Mouse (Mus musculus) skeletal muscle tissue, adult 2 months (tissue): ENCODE measurements around the gene Map4k2.

Experiments
- DNase-seq: peaks from one replicate; pipeline ENCODE4 v3.0.0-alpha.2; 2012; ENCODE audit warnings: low read depth, low spot score

The Map4k2 gene

GRCm38 (mm10) chr19:6315573-6315972 is 25.4 kb upstream of the Map4k2 start:
- no peak for DNase-seq

GRCm38 (mm10) chr19:6318145-6318544 is 22.8 kb upstream of the Map4k2 start:
- no peak for DNase-seq

- DNase-seq = no peak
Measured at GRCm38 (mm10) chr19:6321358-6321757, 19.6 kb upstream of the Map4k2 start.

- no peak for DNase-seq
Measured at GRCm38 (mm10) chr19:6321786-6322621, 18.9 kb upstream of the Map4k2 start.

GRCm38 (mm10) chr19:6324751-6325150 is 16.2 kb upstream of the Map4k2 start:
- no peak for DNase-seq

- DNase-seq = no peak
Measured at GRCm38 (mm10) chr19:6331178-6331577, 9.8 kb upstream of the Map4k2 start.

- peak; percentile 65 for DNase-seq
Measured at GRCm38 (mm10) chr19:6331719-6332516, 9.0 kb upstream of the Map4k2 start.

GRCm38 (mm10) chr19:6333761-6334595 is 7.0 kb upstream of the Map4k2 start:
- DNase-seq = no peak

- DNase-seq = peak; percentile 97
Measured at GRCm38 (mm10) chr19:6334673-6335457, 6.1 kb upstream of the Map4k2 start, which contains the start of gene Men1. Men1 (plus strand) TSS chr19:6334979.

- no peak for DNase-seq
Measured at GRCm38 (mm10) chr19:6335458-6335827, 5.5 kb upstream of the Map4k2 start.

- no peak for DNase-seq
Measured at GRCm38 (mm10) chr19:6336920-6337319, 4.0 kb upstream of the Map4k2 start.

GRCm38 (mm10) chr19:6338171-6338570 is 2.8 kb upstream of the Map4k2 start:
- no peak for DNase-seq

GRCm38 (mm10) chr19:6338716-6339115 is 2.2 kb upstream of the Map4k2 start:
- no peak for DNase-seq

- no peak for DNase-seq
Measured at GRCm38 (mm10) chr19:6339191-6339590, 1.7 kb upstream of the Map4k2 start.

GRCm38 (mm10) chr19:6339890-6340504 is 938 bp upstream of the Map4k2 start:
- DNase-seq = no peak

GRCm38 (mm10) chr19:6341453-6342077 is 630 bp downstream of the Map4k2 start:
- DNase-seq = no peak

GRCm38 (mm10) chr19:6342276-6342933 is 1.5 kb downstream of the Map4k2 start:
- DNase-seq = no peak

- DNase-seq = no peak
Measured at GRCm38 (mm10) chr19:6343066-6343925, 2.4 kb downstream of the Map4k2 start.

GRCm38 (mm10) chr19:6343996-6344395 is 3.1 kb downstream of the Map4k2 start:
- no peak for DNase-seq
